Mouse (Mus musculus): ENCODE measurements around the gene Mon1a.

Mon1a gene

GRCm38 (mm10) chr9:107887804-107888266 lies at the start of gene Mon1a:
Gene Mon1a (plus strand): TSS chr9:107888151.
- in situ Hi-C loops (cut with MboI, MseI): no loop called here

- in situ Hi-C loops (cut with MboI, MseI): loop anchor here (5.0 kb wide), 1 partner anchor 57 kb away; no protein-coding TSS in a partner anchor
Observed at GRCm38 (mm10) chr9:107838869-107839268, 49.1 kb upstream of the Mon1a start.

- in situ Hi-C loops (cut with MboI, MseI): no loop called here
Observed at GRCm38 (mm10) chr9:107842709-107843108, 45.2 kb upstream of the Mon1a start.

- in situ Hi-C loops (cut with MboI, MseI): no loop called here
Observed at GRCm38 (mm10) chr9:107848922-107849321, 39.0 kb upstream of the Mon1a start.

GRCm38 (mm10) chr9:107858343-107858742 lies 29.6 kb upstream of the Mon1a start:
- in situ Hi-C loops (cut with MboI, MseI): no loop called here

GRCm38 (mm10) chr9:107864493-107864892 lies 23.5 kb upstream of the Mon1a start:
- in situ Hi-C loops (cut with MboI, MseI): loop anchor here (10.0 kb wide), 1 partner anchor 1520 kb away; no protein-coding TSS in a partner anchor

GRCm38 (mm10) chr9:107866081-107866480 lies 21.9 kb upstream of the Mon1a start:
- in situ Hi-C loops (cut with MboI, MseI): loop anchor here (10.0 kb wide), 1 partner anchor 1521 kb away; no protein-coding TSS in a partner anchor

- in situ Hi-C loops (cut with MboI, MseI): no loop called here
Observed at GRCm38 (mm10) chr9:107872350-107873098, 15.4 kb upstream of the Mon1a start.

- in situ Hi-C loops (cut with MboI, MseI): no loop called here
Observed at GRCm38 (mm10) chr9:107873137-107873536, 14.8 kb upstream of the Mon1a start, which contains the start of gene Rbm6. Gene Rbm6 (minus strand): TSS chr9:107873237.

- in situ Hi-C loops (cut with MboI, MseI): no loop called here
Observed at GRCm38 (mm10) chr9:107880411-107880810, 7.5 kb upstream of the Mon1a start.

GRCm38 (mm10) chr9:107888267-107888850 lies 408 bp downstream of the Mon1a start:
- in situ Hi-C loops (cut with MboI, MseI): no loop called here

GRCm38 (mm10) chr9:107890260-107890659 lies 2.3 kb downstream of the Mon1a start:
- in situ Hi-C loops (cut with MboI, MseI): no loop called here

GRCm38 (mm10) chr9:107891023-107891422 lies 3.1 kb downstream of the Mon1a start:
- in situ Hi-C loops (cut with MboI, MseI): no loop called here

- in situ Hi-C loops (cut with MboI, MseI): no loop called here
Observed at GRCm38 (mm10) chr9:107898563-107898962, 10.6 kb downstream of the Mon1a start.

- in situ Hi-C loops (cut with MboI, MseI): no loop called here
Observed at GRCm38 (mm10) chr9:107899855-107900254, 11.9 kb downstream of the Mon1a start.

GRCm38 (mm10) chr9:107900840-107901626 lies 13.1 kb downstream of the Mon1a start:
- in situ Hi-C loops (cut with MboI, MseI): no loop called here

GRCm38 (mm10) chr9:107901627-107901914 lies 13.6 kb downstream of the Mon1a start:
- in situ Hi-C loops (cut with MboI, MseI): no loop called here

GRCm38 (mm10) chr9:107904726-107905125 lies 16.8 kb downstream of the Mon1a start:
- in situ Hi-C loops (cut with MboI, MseI): no loop called here

- in situ Hi-C loops (cut with MboI, MseI): no loop called here
Observed at GRCm38 (mm10) chr9:107906252-107906966, 18.5 kb downstream of the Mon1a start, which contains the start of gene Mst1r. Gene Mst1r (plus strand): TSS chr9:107906873.

GRCm38 (mm10) chr9:107906967-107907800 lies 19.2 kb downstream of the Mon1a start:
- in situ Hi-C loops (cut with MboI, MseI): no loop called here

GRCm38 (mm10) chr9:107907801-107908120 lies 19.8 kb downstream of the Mon1a start:
- in situ Hi-C loops (cut with MboI, MseI): no loop called here
